Mouse (Mus musculus) lung, postnatal 0 days (tissue): ENCODE data around the gene Tnfsfm13. TPM values are rescaled to one million over a fixed set of nuclear protein-coding genes. Genes with fewer than 3 reads are reported as not detected.

Experiments
- ATAC-seq: fragments of 200-750 bp; cut with Nextera tagmentation; 2 replicates; pipeline ENCODE4 v1.8.0; 2017; ENCODE audit warnings: moderate library complexity
- DNase-seq: peaks from one replicate; pipeline ENCODE4 v3.0.0-alpha.2; 2016; ENCODE audit warnings: low spot score
- H3K27ac ChIP-seq: fragments of 300-500 bp; sonication (generic); 2 replicates; pipeline ENCODE4 v1.5.1; 2014; ENCODE audit warnings: antibody characterized with exemption, mild to moderate bottlenecking, low read length, mixed read lengths
- H3K27me3 ChIP-seq: fragments of 300-500 bp; sonication (generic); replicated peaks from 2 replicates; pipeline ENCODE4 v1.6.1; 2014; ENCODE audit warnings: low read length, mixed read lengths; ENCODE audit not compliant: insufficient read depth
- H3K36me3 ChIP-seq: fragments of 300-500 bp; sonication (generic); 2 replicates; pipeline ENCODE4 v1.6.1; 2014; ENCODE audit warnings: low read length, mixed read lengths; ENCODE audit not compliant: insufficient read depth
- H3K4me1 ChIP-seq: fragments of 300-500 bp; sonication (generic); 2 replicates; pipeline ENCODE4 v1.6.1; 2014; ENCODE audit warnings: antibody characterized with exemption, low read depth, low read length, mixed read lengths; ENCODE audit not compliant: insufficient read depth
- H3K4me2 ChIP-seq: fragments of 300-500 bp; sonication (generic); replicated peaks from 2 replicates; pipeline ENCODE4 v1.6.1; 2014; ENCODE audit warnings: low read depth, mild to moderate bottlenecking, low read length, moderate library complexity, mixed read lengths
- H3K4me3 ChIP-seq: fragments of 300-500 bp; sonication (generic); 2 replicates; pipeline ENCODE4 v1.5.1; 2014; ENCODE audit warnings: low read depth, low read length
- H3K9ac ChIP-seq: fragments of 300-500 bp; sonication (generic); replicated peaks from 2 replicates; pipeline ENCODE4 v1.6.1; 2014; ENCODE audit warnings: low read depth, mild to moderate bottlenecking
- H3K9me3 ChIP-seq: fragments of 300-500 bp; sonication (generic); 2 replicates; pipeline ENCODE4 v1.6.1; 2016; ENCODE audit warnings: low read length, mixed read lengths
- CTCF ChIP-seq: IDR thresholded peaks from 2 replicates; pipeline ENCODE4 v1.5.1; 2016; ENCODE audit warnings: antibody characterized with exemption, mild to moderate bottlenecking
- EP300 ChIP-seq: IDR thresholded peaks from 2 replicates; pipeline ENCODE4 v1.6.1; 2016; ENCODE audit warnings: antibody characterized with exemption, mild to moderate bottlenecking, control low read depth
- WGBS: fragments of 180-500 bp; shearing (Covaris S2); extraction: QIAGEN DNeasy Blood & Tissue Kit; methylation state at CpG from one replicate; pipeline ENCODE4 v1.1.7; 2014; 5-methylcytosine and 5-hydroxymethylcytosine counted together
- polyA plus RNA-seq: library from polyadenylated mRNA; unstranded; fragments of >200 nt; fragmentation: Nextera tagmentation; extraction: Ambion mirVana; gene quantifications from 2 replicates; pipeline ENCODE4 v1.2.1, GENCODE M21; 2015

Tnfsfm13 gene
- polyA plus RNA-seq, 1 experiment from 2014 or later, result 11.9 TPM

DNA sequence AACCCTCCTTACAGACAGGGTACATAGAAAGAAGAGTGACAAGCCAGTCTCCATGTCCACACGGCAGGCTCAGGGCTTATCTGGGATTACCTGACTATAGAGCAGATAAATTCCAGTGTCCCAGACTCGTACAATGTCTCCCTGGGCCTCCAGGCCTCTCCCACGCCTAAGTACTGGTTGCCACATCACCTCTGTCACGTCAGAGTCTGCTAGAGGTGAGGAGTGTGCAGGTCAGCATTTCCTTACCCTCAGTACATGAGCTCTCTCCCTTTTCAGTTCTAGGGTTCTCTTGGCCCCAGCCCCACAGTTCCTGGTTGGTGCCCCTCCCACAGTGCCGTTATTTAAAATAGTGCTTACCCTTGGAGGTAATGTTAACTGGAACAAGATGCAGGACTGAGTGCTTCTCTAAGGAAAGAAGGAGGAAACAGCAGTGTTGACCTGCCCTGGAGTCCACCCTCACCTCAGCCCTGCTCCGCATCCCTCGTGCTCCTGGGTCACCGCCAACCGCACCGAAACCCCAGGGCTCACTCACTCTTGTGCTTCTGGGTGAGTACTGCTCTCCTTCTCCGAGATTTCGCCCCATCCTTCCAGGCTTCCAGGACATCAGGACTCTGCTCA is 11.7 kb downstream of the Tnfsfm13 start:
- 65% methylated on average over 12 of the region's 12 CpGs for WGBS
- Histone ChIP-seq H3K27me3 (no peaks in the 10 kb centered on the region), H3K4me3 (no peak overlapping the region), H3K4me1 (peaks cover 41% of the 10 kb centered on the region), H3K4me2 (no peak overlapping the region), H3K9ac (0 out of 2 replicates have a peak overlapping the region, but pooled peaks have one; percentile 8), H3K9me3 (no peaks in the 10 kb centered on the region), H3K36me3 (no peaks in the 10 kb centered on the region), H3K27ac (peak overlapping the region; percentile 95)
- DNase-seq (peak; percentile 73), ATAC-seq (no peak)
- TF ChIP-seq EP300 (0 out of 2 replicates have a peak, but pooled peaks have one; percentile 25), CTCF (no peak)

DNA sequence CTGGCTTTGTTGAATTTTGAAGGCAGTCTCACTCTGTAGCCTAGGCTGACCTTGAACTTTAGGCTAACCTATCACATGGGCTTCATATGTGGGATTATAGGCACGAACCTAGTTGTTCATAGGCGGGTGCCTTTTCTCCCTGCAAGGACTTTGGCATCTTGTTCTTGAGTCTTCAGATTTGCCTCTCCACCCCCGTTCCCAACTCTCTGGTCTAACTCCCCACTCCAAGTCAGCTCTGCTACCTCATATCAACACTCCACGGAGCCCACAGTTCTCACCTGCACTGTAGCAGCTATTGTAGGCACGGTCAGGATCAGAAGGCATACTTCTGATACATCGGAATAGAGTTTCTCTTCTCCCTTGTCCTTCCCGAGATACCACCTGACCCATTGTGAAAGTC is 12.3 kb downstream of the Tnfsfm13 start:
- WGBS, result 69% methylated on average over 7 of the region's 7 CpGs
- no peaks in the 10 kb centered on the region for H3K27me3 ChIP-seq
- ATAC-seq, result no peak
- TF ChIP-seq EP300 (no peak), CTCF (no peak)
- peak overlapping the region; percentile 8; the same call in 1 of the 2 replicates for H3K9ac ChIP-seq
- no peak for DNase-seq
- no peaks in the 10 kb centered on the region for H3K36me3 ChIP-seq
- H3K4me1 ChIP-seq, result peaks cover 41% of the 10 kb centered on the region
- H3K4me3 ChIP-seq, result no peak overlapping the region
- H3K4me2 ChIP-seq, result 0 out of 2 replicates have a peak overlapping the region, but pooled peaks have one; percentile 1
- H3K27ac ChIP-seq, result peak overlapping the region; percentile 95
- no peaks in the 10 kb centered on the region for H3K9me3 ChIP-seq

DNA sequence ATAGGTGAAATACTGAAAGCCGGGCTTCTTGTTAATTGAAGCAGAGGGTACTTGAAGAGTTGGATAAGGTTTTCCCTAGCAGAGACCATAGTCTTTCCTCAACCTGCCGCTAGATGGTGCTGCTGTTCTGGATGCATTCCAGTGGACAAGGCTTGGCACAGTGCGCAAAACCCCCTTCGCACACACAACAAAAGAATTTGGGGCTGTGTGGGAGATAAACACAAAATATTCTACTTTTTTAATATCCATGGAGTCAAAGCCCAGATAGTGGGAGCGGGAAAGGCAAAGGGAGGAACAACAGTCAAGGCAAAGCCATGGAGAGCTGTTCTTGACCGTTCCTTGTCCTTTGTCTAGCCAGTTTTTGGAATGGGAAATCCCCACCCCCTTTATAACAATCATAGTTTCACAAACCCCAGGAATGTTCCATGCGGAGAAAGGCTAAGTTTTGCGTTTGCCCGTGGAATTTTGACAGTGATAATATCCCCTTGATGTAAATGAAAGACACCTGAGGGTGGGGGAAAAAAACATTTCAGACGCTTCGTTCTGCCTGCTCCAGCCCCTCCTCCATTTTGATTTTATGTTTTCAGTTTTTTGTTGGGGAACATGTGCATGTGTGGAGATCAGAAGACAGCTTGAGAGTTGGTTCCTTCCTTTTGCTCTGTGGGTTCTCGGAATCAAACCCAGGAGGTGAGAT is 12.9 kb downstream of the Tnfsfm13 start:
- TF ChIP-seq CTCF (peak; percentile 94), EP300 (peak; percentile 59)
- Histone ChIP-seq H3K9ac (no peak overlapping the region; the same call in 1 of the 2 replicates), H3K9me3 (no peaks in the 10 kb centered on the region), H3K4me3 (0 out of 2 replicates have a peak overlapping the region, but pooled peaks have one; percentile 2), H3K27ac (peak overlapping the region; percentile 95), H3K27me3 (no peaks in the 10 kb centered on the region), H3K4me2 (peak overlapping the region; percentile 84), H3K36me3 (no peaks in the 10 kb centered on the region), H3K4me1 (peaks cover 41% of the 10 kb centered on the region)
- WGBS, result 13% methylated on average over 12 of the region's 12 CpGs
- ATAC-seq, result peak; percentile 25
- peak; percentile 96 for DNase-seq

DNA sequence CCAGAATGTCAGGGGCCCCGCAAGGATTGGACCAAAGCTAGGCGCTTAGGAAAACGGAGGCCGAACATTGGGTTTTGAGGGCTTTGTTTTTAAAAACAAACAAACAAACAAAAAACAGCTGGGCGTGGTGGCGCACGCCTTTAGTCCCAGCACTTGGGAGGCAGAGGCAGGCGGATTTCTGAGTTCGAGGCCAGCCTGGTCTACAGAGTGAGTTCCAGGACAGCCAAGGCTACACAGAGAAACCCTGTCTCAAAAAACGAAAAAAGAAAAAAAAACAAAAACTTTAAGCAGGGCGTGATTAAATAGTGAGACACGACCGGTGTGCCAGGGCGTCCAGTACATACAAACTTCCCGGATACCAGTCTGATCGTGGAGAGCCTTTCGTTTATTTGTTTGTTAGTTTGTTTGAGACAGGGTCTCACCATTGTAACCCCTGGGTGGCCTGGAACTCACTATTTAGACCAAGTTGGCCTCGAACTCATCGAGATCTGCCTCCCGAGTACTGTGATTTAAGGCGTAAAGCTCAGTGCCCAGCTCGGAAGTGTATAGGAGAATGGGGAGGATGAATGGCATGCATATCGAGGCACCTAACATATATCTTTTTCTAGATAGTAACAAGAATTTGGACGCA is 13.6 kb downstream of the Tnfsfm13 start:
- H3K9ac ChIP-seq, result 0 out of 2 replicates have a peak overlapping the region, but pooled peaks have one; percentile 82
- no peaks in the 10 kb centered on the region for H3K36me3 ChIP-seq
- peak overlapping the region; percentile 84 for H3K4me2 ChIP-seq
- H3K4me3 ChIP-seq, result peak overlapping the region; percentile 83
- DNase-seq (peak; percentile 15), ATAC-seq (no peak)
- peak overlapping the region; percentile 95 for H3K27ac ChIP-seq
- 15% methylated on average over 24 of the region's 24 CpGs for WGBS
- H3K4me1 ChIP-seq, result peaks cover 41% of the 10 kb centered on the region
- H3K9me3 ChIP-seq, result no peaks in the 10 kb centered on the region
- H3K27me3 ChIP-seq, result no peaks in the 10 kb centered on the region
- TF ChIP-seq EP300, result no peak
- no peak for TF ChIP-seq CTCF

DNA sequence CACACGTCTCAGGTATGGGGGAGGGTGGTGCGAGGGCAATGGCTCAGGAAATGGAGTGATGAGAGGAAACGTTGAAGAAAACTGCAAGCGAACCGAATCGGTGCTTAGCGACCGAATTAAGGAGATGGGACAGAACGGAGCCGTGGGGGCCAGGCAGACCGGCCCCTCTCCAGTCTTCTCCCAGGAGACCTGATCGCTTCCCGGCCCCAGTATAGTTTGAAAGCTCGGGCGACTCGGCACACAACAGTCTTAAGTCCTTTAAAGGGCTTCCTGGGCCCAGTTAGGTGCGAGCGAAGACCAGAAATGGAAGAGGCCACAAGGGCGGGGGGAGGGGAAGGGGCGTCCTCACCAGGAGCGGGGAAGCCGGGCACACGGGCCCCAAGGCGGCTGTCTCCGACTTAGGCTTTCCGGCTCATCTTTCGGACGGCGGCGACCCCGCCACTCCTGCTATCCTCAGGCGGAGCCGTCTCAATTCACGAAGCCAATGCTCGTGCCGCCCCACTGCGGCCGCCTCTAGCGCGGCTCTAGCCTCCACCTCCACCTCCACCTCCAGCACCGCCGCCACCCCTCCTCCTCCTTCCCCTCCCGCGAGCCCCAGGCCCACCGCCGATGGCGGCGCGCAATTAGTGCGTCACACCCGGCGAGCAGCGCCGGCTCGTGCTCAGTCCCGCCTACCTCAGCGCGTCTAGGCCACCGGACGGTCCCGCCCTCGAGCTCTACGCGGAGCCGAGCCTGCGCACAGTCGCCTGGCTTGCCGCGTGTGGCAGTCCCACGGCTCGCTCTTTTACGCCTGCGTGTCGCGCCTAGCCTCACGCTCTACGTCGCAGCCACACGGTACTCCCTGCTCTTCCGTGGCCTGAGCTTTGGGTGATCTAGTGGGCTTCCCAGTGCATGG is 14.3 kb downstream of the Tnfsfm13 start, which contains the start of gene Senp3:
TSS of gene Senp3 (minus strand) at position 771 of the 895 bp plus-strand sequence.
- Histone ChIP-seq H3K9me3 (no peaks in the 10 kb centered on the region), H3K36me3 (0 out of 2 replicates have a peak, but pooled peaks cover 6% of the 10 kb centered on the region), H3K9ac (peak within 1 kb of the TSS; percentile 82), H3K27ac (peak within 1 kb of the TSS; percentile 95), H3K4me2 (peak within 1 kb of the TSS; percentile 84), H3K4me3 (peak within 1 kb of the TSS; percentile 83), H3K27me3 (no peaks in the 10 kb centered on the region), H3K4me1 (peaks cover 40% of the 10 kb centered on the region)
- ATAC-seq (peak; percentile 94), DNase-seq (peak; percentile 99)
- WGBS, result under 1% methylated on average over 61 of the region's 80 CpGs
- TF ChIP-seq CTCF (peak; percentile 1; the same call in 1 of the 2 replicates), EP300 (no peak)
